Mouse (Mus musculus) liver, postnatal 0 days (tissue): Measurements from ENCODE around the gene Tppp.

ENCODE experiments used
- CTCF ChIP-seq: sonication (generic); IDR thresholded peaks from 2 replicates; pipeline ENCODE4 v1.5.1; 2016; ENCODE audit warnings: antibody characterized with exemption, low read depth
- EP300 ChIP-seq: IDR thresholded peaks from 2 replicates; pipeline ENCODE4 v1.6.1; 2016; ENCODE audit warnings: antibody characterized with exemption, low read depth, mild to moderate bottlenecking

DNA sequence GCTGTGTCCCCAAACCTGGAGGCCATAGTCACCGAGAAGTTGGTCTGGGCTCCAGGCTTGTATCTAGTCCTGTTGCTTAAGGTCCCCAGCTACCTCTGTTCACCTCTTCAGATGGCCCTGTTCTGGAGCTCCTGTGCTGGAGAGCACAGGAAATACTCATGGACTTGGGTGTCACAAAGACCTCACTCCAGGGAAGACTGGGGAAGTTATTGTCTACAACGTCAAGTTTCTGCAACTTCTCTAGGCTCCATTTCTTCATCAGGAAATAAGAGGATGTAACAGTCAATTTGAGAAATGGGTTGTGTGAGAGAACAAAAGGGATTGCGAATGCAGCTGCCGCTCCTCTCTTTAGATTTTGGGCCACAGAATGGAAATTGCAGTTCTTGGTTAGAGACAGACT lies 12.8 kb upstream of the Tppp start:
- no peak for TF ChIP-seq CTCF
- no peak for TF ChIP-seq EP300
